Mouse (Mus musculus) spleen, postnatal 14 days (tissue): ENCODE measurements around the gene Txndc12.

ENCODE experiments used
- DNase-seq, 2 experiments: peaks; one replicate each; pipeline ENCODE4 v3.0.0; 2021 to 2022; ENCODE audit warnings: low spot score in 2 of 2

Gene Txndc12

GRCm38 (mm10) chr4:108845824-108846569 is 11.6 kb downstream of the Txndc12 start:
- no peak for DNase-seq

GRCm38 (mm10) chr4:108847715-108848504 is 13.5 kb downstream of the Txndc12 start, which contains the start of gene Kti12:
Kti12 (plus strand) TSS chr4:108847785.
- peak; percentile 44 to 46 for DNase-seq

- DNase-seq = peak in 1 of 2 experiments; percentile 8
Observed at GRCm38 (mm10) chr4:108848505-108848848, 14.1 kb downstream of the Txndc12 start, which contains the start of gene A730015C16Rik. A730015C16Rik (minus strand) TSS chr4:108848619.

- no peak for DNase-seq
Observed at GRCm38 (mm10) chr4:108866806-108867205, 32.4 kb downstream of the Txndc12 start.

- peak; percentile 18 to 70 for DNase-seq
Observed at GRCm38 (mm10) chr4:108869730-108870374, 35.5 kb downstream of the Txndc12 start.

- no peak for DNase-seq
Observed at GRCm38 (mm10) chr4:108873746-108874145, 39.3 kb downstream of the Txndc12 start.

GRCm38 (mm10) chr4:108877901-108878300 is 43.5 kb downstream of the Txndc12 start:
- no peak for DNase-seq

GRCm38 (mm10) chr4:108878963-108879822 is 44.8 kb downstream of the Txndc12 start, which contains the start of gene Rab3b:
Rab3b (plus strand) TSS chr4:108879063.
- peak; percentile 38 to 50 for DNase-seq

GRCm38 (mm10) chr4:108883815-108884214 is 49.4 kb downstream of the Txndc12 start:
- no peak for DNase-seq

GRCm38 (mm10) chr4:108887456-108887855 is 53.1 kb downstream of the Txndc12 start:
- no peak for DNase-seq

- no peak for DNase-seq
Observed at GRCm38 (mm10) chr4:108890876-108891275, 56.5 kb downstream of the Txndc12 start.

- DNase-seq = no peak
Observed at GRCm38 (mm10) chr4:108900421-108900820, 66.0 kb downstream of the Txndc12 start.

GRCm38 (mm10) chr4:108902886-108903285 is 68.5 kb downstream of the Txndc12 start:
- DNase-seq = no peak

GRCm38 (mm10) chr4:108903346-108903745 is 68.9 kb downstream of the Txndc12 start:
- DNase-seq = no peak

- no peak for DNase-seq
Observed at GRCm38 (mm10) chr4:108904076-108904475, 69.7 kb downstream of the Txndc12 start.

GRCm38 (mm10) chr4:108904790-108905189 is 70.4 kb downstream of the Txndc12 start:
- no peak for DNase-seq

GRCm38 (mm10) chr4:108905859-108906258 is 71.5 kb downstream of the Txndc12 start:
- no peak for DNase-seq

GRCm38 (mm10) chr4:108907475-108907874 is 73.1 kb downstream of the Txndc12 start:
- no peak for DNase-seq

- DNase-seq = no peak
Observed at GRCm38 (mm10) chr4:108909872-108910425, 75.5 kb downstream of the Txndc12 start.
